Mouse (Mus musculus) heart, postnatal 14 days (tissue): ENCODE results near the gene Trim23. TPM values are rescaled to one million over a fixed set of nuclear protein-coding genes. Genes with fewer than 3 reads are reported as not detected.

ENCODE experiments used
- DNase-seq, 2 experiments: peaks; one replicate each; pipeline ENCODE4 v3.0.0; 2021 to 2022
- intact Hi-C: fragments of 180-260 bp; cut with DNase I; formaldehyde crosslinking; loops from one replicate; pipeline ENCODE4 v1.15.1; 2025
- total RNA-seq, 2 experiments: library from RNA; stranded (reverse); gene quantifications; 2 replicates each; pipeline ENCODE4 v1.2.3; 2021

Trim23 gene
- total RNA-seq, 2 experiments from 2014 or later = 18.8 to 20.6 TPM

GRCm38 (mm10) chr13:104229181-104229580 is 50.6 kb downstream of the Trim23 start:
- intact Hi-C loops = loop anchor here (5.0 kb wide), 1 partner anchor 52 kb away; the partner anchor contains the start of genes Trappc13 and Trim23
- DNase-seq = no peak

Other genes with a start within 250 kb of the Trim23 start
- 10 to 100 TPM; 13.9 to 14.9 TPM for gene Nln, start 69.2 kb upstream of the Trim23 start, total RNA-seq
- gene Sgtb, start 69.1 kb upstream of the Trim23 start, total RNA-seq = 1 to 10 TPM; 1.4 to 1.5 TPM
- 10 to 100 TPM; 32.9 to 36.9 TPM for gene Trappc13, start 328 bp upstream of the Trim23 start, total RNA-seq
- 1 to 10 TPM; 1.4 to 1.9 TPM for gene Cenpk, start 49.8 kb downstream of the Trim23 start, total RNA-seq
- gene Ppwd1, start 50.0 kb downstream of the Trim23 start, total RNA-seq = 1 to 10 TPM; 8.4 TPM
- gene Adamts6, start 109.0 kb downstream of the Trim23 start, total RNA-seq = 1 to 10 TPM; 5.4 to 6.2 TPM